Mouse (Mus musculus): Measurements from ENCODE around the gene Hic2.

GRCm38 (mm10) chr16:17234499-17234895, 1.1 kb downstream of the Hic2 start:
- no peak for TF ChIP-seq CTCF (IDR thresholded peaks at IDR 0.05; ENCODE audit: extremely low read depth, insufficient read length, insufficient replicate concordance, low read depth, low read length)
- TF ChIP-seq POLR2A (IDR thresholded peaks at IDR 0.05; ENCODE audit: low read depth, low read length): no peak
